Mouse (Mus musculus) fibroblast of lung, adult 2 months (primary cell): ENCODE data around the gene Vwa2.

Source experiments
- DNase-seq: peaks from one replicate; pipeline ENCODE4 v3.0.0-alpha.2; 2011; ENCODE audit warnings: low read depth

The Vwa2 gene

DNA sequence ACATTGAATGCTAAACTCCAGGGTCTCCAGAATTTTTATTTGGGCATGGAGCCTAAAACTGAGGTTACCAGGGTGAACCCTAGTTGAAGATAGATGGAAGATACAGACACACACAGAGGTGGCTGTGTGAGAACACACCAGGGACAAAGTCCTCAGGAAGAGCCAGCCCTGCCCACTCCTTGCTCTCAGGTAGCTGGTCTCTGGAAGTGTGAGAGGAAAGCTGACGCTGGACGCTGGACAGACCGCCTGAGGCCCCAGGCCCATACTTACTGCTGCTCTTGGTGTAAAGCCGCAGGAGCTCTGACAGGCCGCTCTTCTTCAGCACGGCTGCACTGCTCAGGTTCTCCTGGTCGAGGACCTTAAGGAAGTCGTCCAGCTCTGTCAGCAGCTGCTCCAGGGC lies 75.8 kb downstream of the Vwa2 start:
- DNase-seq, result no peak

DNA sequence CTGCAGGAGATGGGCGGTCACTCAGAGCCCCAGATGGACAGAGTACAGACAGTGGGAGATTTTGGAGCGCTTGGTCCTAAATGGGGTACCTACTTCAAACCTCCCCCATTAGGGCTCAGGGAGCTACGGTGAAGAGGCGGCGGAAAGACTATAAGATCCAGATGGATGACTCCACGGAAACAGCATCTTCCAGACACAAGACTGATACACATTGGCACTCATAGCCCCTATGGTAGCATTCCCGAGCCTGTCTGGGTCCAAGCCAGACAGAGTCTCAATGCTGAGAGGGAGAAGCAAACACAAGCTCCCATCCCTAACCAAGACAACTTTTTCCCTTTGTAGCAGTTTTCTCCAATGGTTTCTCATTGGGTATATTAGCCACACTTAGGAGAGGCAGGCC lies 76.8 kb downstream of the Vwa2 start:
- DNase-seq, result no peak

DNA sequence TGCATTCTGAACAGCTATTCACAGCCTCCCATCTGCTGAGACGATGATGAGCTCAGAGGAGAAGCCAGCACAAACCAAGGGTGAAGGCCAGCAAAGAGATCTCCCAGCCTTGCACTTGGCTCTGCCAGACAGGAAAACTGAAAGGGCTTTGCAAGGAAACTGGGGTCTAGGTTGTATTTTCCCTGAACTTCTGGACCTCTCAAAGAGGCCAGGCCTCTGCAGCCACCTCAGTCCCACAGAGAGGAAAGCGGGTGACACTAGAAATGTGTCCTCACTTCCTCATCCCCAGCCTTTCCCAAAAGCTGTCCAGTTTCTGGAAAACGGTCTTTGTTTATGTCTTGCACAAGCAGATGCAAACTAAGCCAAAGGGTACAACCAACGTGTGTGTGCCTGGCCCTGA lies 79.8 kb downstream of the Vwa2 start:
- DNase-seq, result no peak

DNA sequence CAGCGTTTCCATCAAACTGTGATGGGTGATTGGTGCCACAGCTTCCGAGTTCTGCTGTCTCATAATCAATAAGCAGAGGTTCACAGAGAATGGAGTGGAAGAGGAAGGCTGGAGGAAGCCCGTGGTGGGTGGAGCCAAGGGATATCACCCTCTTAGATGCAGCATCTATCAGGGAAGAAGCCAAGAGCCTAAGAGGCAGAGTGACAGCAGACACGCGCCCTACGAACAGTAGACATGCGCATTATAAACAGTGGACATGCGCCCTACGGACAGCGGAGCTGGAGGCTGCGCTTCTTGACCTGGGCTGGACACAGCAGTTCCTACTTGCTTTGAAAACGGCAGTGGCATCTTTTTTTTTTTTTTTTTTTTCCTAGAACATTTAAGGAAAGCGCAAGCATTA lies 80.8 kb downstream of the Vwa2 start:
- DNase-seq, result no peak

DNA sequence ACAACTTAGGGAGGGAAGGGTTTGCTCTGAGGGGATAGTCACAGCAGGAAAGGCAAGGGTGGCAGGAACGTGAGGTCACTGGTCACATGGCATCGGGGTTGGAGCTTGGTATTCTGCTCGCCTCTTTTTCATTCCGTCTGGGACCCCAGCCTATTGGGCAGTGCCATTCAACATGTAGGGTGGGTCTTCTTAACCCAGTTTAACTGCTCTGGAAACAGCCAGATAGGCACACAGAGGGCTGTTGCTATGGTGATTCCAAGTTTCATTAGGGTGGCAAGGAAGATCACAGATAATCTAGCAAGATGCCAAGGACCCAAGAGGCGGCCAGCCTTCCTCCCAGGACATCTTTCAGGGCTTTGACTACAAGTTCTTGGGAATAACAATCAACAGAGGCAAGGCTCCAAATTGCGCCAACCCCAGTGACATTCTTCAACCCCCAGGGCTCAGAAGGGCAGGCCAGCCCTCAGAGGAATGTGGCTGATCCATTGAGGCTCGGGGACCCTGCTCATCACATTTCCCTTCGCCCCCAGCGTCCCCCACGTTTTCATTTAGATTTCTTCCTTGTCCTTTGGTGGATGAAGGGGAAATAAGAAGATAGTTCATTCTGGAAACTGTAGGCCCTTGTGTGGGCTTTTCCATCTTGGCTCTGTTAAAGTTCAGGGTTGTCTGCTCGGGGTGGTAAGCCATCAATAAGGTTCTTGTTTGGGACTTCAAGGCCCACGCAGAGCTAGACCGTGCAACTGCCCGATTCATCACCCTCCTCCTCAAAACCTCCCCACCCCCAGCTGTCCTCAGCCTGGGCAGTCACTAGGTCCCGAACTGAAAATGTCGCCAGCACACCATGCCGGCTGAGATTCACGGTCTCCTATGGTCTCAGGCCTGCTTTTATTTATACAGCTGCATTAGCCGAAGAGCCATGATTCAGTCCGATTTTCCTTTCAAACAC lies 81.8 kb downstream of the Vwa2 start:
- DNase-seq, result no peak

DNA sequence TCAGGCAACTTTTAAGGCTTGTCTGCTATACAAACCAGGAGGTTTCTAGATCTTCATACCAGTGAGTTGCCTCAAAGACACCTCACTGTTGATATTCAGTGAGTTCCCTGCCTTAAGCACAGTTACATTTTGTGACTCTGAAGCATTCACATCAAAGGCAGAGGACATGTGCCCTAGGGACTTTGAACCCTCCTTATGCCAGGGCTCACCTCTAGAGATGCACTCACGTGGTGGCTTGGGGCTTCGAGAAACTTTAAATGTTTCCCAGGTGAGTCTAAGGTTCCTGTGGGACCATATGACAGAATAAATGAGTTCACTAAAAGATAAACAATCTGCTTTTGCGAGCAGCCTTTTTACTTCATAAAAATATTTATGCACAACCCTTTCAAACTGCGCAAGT lies 84.0 kb downstream of the Vwa2 start:
- DNase-seq, result no peak

DNA sequence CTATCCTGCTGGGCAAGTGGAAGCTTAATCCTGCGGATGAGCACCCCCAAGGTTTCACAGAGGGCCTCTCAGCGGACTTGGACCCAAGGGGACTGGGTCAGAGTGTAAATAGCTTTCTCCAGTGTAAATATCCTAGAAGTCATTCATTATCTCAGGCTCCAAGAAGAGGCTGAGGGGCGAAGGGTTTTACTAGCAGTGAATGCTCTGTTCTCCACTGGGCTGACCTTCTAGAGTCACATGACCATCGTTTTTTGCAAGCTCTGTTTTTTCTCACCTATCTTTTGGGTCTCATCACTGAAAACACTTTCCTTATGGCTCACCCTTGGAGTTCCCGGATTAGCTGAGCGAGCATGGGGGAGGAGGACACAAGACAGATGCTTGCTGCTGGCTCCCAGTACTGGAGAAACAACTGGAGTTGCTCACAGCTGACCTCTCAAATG lies 84.6 kb downstream of the Vwa2 start:
- DNase-seq, result no peak

DNA sequence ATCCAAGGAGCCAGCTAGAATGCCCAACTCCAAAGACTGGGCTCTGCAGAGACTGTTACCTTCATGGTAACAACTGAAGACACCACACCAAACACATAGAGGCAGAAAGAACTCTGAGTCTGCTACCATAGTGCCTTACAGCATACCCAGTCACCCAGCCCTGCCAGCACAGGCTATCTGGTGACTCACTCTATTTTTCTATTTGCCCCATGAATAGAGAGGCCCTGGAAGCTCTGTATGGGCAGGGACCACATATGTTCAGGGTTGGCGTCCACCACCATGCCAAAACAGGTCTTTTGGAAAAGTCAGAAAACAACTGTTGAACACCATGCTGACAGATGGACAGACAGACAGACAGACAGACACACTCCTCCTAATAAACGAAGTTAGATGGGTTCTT lies 85.0 kb downstream of the Vwa2 start:
- no peak for DNase-seq

DNA sequence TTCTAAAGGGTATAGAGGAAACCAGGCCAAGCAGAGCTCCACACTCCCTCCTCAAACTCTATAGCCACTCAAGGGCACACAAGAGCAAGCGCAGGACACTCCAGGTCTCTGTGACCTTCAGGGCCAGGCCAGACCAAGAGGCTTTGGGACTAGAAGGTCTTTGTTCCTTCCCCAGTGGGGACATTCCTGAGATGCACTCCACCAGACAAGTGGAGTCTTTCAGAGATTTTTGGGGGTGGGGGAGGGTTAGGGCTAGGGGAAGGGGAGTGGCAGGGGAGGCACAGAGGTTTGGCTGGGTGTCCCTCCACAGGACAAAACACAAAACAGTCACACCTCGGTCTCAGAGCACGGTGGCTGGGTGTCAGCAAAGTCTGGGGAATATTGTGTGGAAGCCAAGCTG lies 85.6 kb downstream of the Vwa2 start:
- no peak for DNase-seq
